Mouse (Mus musculus): ENCODE measurements around the gene Nudt19. TPM values are rescaled to one million over a fixed set of nuclear protein-coding genes. Genes with fewer than 3 reads are reported as not detected.

The Nudt19 gene
- total RNA-seq (2021) = 10 to 100 TPM; 36.1 to 39.0 TPM
- long read RNA-seq, experiment 1, transcript Nudt19-201 (3 exons, 2,298 nt) = major isoform, 70 of 75 reads
- long read RNA-seq, experiment 1, partial matches to known transcripts = 0 of 75 reads
- long read RNA-seq, experiment 1, other reads (novel, unspliced or antisense) = 2 of 75 reads
- long read RNA-seq, experiment 2, transcript Nudt19-201 (3 exons, 2,298 nt) = major isoform, 74 of 76 reads
- long read RNA-seq, experiment 2, partial matches to known transcripts = 0 of 76 reads
- long read RNA-seq, experiment 2, other reads (novel, unspliced or antisense) = 1 of 76 reads

DNA sequence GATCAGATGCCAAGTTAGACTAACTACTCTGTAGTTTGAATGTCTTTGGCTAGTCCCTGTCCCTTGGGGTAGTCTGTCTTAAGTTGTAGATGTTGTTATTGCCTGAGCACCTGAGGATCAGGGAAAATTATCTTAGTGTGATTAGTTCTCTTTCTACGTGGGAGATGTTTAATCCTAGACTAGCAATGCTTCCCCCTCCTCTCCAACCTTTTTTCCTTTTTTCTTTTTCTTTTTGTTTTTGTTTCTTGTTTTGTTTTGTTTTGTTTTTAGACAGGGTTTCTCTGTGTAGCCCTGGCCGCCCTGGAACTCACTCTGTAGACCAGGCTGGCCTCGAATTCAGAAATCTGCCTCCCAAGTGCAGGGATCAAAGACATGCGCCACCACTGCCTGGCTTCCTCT is at the start of gene Nudt19:
Nudt19 (minus strand) TSS at position 100 of the 399 bp plus-strand sequence.
- DNase-seq = no peak
- intact Hi-C loops (cut with DNase I; ENCODE audit: low total_unique reads) = loop anchor here (10.0 kb wide), 1 partner anchor 79 kb away; no protein-coding TSS in a partner anchor

DNA sequence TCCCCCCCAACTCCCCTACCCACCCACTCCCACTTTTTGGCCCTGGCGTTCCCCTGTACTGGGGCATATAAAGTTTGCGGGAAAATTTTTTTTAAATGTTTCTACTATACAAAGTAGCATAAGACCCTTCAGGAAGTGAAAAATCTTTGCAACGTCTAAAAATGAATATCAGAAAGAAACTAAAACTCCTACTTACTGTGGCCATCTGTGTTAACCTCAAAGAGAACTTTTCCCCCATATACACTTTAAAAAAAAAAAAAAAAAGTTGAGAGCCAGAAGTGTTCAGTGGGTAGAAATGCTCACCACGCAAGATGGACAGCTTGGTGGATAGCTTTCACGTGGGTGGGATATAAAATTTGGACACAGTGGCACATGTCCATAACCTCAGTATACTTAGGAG is 46.7 kb upstream of the Nudt19 start:
- DNase-seq = no peak
- intact Hi-C loops (cut with DNase I; ENCODE audit: low total_unique reads) = no loop called here

DNA sequence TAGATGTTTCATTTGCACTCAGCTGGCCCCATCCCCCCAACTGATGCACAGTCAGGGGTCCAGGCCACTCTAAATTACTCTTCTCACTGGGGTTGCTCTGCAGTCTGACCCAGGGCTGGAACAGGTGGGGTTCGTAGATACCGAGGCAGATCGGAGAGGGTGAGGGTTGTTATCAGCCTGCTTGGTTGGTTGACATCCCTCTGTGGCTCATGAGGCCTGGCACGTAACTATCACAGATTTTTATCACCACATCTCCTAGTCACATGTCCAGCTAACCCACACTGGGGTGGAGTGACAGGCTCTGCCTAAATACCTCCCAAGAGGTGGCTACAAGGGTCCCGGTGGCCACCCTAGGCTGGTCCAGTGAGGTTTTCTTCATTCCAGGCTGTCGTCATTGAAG is 45.0 kb upstream of the Nudt19 start:
- intact Hi-C loops (cut with DNase I; ENCODE audit: low total_unique reads) = no loop called here
- DNase-seq = no peak

DNA sequence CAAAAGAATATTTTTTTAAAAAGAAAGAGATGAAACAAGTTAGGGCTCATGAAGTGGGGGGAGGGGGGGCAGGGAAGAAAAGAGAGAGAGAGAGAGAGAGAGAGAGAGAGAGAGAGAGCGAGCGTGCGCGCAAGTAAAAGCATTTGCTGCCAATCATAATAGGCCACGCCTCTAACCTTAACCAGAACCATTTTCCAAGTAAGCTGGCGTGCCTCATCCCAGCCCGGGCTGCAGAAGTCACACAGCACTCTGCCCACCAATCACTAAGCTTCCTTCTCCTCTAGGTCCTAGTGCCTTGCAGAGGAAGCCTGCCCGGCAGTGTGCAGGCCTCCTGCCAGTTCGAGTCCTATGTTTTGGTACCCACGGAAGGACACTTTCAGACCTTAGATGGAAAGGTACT is 43.9 kb upstream of the Nudt19 start:
- no peak for DNase-seq
- intact Hi-C loops (cut with DNase I; ENCODE audit: low total_unique reads) = no loop called here

DNA sequence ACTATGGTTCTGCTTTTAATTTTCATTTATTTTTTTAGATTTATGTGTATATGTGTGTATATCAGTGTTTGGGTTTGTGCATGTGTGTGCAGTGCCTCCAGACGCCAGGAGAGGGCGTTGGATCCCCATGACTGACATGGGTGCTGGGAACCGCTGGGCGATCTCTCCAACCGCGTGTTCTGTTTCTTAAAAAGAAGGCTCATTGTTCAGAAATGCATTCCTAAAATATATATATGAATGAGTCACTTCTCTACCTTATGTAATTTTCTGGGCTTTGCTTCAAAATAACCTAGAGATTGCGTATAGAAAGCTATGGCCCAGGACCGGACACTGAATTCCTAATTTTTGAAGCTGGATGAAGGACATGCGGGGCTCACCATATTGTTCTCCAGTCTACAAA is 43.4 kb upstream of the Nudt19 start:
- DNase-seq = no peak
- intact Hi-C loops (cut with DNase I; ENCODE audit: low total_unique reads) = no loop called here

DNA sequence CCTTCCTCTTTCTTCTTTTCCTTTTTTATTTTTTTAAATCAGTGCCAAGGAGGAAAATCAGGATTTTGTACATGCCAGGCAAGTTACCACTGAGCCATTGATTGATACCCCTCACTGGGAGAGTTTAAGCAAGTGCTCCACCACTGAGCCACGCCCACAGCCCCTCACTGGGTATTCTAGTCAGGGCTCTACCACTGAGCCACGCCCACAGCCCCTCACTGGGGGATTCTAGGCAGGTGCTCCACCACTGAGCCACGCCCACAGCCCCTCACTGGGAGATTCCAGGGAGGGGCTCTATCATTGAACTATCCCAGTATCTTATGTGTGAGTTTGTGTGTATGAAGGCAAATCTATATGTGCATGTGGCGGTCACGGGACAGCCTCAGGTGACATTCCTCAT is 38.2 kb upstream of the Nudt19 start:
- DNase-seq = no peak
- intact Hi-C loops (cut with DNase I; ENCODE audit: low total_unique reads) = no loop called here

DNA sequence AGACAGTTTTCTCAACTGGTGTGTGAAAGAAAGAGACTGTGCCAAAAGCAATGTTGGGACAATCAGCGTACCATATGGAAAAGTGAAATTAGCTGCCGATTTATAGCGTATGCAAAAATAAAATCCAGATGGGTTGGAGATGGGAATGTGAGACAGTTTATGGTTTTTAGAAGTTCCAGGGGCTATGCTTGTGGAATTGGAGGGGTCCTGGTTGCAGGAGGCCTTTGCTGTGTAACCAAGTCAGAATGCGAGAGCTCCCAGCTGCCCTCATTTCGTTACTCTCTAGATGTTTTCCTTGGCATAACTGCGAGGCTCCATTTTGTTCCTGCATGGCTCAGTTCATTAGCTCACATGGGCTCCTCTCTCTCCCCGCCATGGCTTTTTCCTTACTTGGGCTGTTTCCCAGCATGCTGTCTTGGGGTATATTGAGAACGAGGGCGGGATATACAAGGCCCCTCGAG is 34.7 kb upstream of the Nudt19 start:
- DNase-seq = no peak
- intact Hi-C loops (cut with DNase I; ENCODE audit: low total_unique reads) = no loop called here

DNA sequence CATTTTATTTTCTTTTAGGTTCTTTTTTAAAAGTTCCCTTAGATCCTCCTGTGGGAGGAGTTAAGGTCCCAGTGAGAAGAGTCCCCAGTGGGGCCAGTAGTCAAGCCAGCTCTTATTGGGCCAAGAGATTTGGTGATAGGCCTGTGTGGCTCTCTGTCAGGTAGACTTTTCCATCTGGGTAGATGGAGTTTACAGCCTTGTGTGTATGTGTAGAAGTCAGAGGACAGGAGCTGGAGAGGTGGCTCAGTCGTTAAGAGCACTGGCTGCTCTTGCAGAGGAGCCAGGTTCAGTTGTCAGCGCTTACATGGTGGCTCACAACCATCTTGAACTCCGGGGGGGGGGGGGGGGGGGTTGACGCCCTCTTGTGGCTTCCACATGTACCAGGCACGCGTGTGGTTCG is 33.4 kb upstream of the Nudt19 start:
- intact Hi-C loops (cut with DNase I; ENCODE audit: low total_unique reads) = no loop called here

DNA sequence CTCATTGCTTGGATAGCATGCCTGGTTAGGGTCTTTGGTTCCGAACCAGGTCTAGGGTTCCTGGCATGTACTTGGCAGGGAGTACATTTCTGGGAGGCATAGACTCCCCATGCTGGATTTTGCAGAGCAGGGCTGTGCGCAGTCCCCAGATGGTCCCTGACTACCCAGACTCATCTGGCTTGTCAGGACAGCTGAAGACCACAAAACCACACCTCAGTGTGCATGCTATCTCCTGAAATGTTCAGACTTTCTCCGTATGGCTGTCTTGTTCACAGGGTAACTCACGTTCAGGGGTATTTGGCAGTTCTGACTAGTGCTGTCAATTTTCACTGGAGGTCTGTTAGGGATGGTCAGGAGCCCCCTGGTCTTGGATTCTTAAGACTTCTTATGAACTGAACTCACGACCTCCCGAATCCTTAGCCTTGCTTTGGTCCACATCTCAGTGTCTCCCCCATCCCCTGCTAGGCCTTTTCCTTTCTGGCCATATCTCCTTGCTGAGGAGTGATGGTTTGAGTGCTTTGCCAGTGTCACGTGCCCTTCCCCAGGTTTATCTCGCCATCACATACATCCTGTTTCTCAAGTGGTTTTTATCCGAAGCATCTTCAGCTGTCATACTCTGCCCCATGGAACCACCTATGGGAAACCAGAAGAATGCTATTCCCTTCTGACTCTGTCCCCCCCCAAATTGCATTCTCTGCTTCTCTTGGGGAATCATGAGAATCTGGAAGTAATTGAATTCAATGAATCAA is 32.8 kb upstream of the Nudt19 start:
- intact Hi-C loops (cut with DNase I; ENCODE audit: low total_unique reads) = no loop called here
- no peak for DNase-seq

More for the DNA sequence above, 33.4 kb upstream of the Nudt19 start:
- DNase-seq = no peak

DNA sequence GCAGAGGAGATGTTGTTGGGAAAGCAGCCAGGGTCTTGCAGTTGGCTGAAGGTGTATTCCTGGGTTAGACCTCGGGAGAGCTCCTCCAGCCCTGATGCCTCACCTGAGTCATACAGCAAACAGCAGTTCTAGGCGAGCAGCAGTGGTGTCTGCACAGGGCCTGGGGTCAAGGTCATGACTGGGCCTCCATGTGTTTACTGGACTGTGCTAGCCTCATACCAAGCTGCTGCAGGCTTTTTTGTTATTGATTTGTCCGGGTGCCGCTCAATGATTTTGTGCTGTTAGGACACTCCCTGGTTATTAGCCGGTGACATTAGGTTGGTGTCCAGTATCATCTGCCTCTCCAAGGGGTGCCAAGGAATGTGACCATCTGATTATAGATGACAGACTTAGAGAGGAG is 31.6 kb upstream of the Nudt19 start:
- no peak for DNase-seq
- intact Hi-C loops (cut with DNase I; ENCODE audit: low total_unique reads) = no loop called here

DNA sequence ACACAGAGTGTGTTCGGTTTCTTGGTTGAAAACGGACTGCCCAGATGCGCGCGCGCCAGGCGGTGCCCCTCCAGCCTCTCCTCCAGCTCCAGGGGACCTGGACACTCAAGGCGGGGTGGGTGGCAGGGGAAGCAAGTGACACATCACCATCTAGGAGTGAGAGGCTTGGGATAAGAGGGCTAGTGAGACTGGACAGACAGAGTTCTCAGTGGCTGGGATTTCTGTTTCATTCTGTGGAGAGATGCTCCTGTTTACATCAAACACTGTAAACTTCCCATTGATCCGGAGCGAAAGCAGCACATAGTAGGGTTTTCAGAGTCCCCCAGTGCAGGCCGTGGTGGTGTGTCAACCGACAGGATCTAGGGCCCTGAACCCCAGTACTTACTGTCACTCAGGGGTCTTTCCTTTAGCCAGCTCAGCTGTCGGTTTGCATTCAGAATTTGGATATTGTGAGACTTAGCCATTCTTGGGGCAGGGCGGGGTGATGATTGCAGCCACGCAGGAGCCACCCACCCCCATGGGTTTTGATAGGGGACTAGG is 30.9 kb upstream of the Nudt19 start:
- DNase-seq = no peak
- intact Hi-C loops (cut with DNase I; ENCODE audit: low total_unique reads) = no loop called here

DNA sequence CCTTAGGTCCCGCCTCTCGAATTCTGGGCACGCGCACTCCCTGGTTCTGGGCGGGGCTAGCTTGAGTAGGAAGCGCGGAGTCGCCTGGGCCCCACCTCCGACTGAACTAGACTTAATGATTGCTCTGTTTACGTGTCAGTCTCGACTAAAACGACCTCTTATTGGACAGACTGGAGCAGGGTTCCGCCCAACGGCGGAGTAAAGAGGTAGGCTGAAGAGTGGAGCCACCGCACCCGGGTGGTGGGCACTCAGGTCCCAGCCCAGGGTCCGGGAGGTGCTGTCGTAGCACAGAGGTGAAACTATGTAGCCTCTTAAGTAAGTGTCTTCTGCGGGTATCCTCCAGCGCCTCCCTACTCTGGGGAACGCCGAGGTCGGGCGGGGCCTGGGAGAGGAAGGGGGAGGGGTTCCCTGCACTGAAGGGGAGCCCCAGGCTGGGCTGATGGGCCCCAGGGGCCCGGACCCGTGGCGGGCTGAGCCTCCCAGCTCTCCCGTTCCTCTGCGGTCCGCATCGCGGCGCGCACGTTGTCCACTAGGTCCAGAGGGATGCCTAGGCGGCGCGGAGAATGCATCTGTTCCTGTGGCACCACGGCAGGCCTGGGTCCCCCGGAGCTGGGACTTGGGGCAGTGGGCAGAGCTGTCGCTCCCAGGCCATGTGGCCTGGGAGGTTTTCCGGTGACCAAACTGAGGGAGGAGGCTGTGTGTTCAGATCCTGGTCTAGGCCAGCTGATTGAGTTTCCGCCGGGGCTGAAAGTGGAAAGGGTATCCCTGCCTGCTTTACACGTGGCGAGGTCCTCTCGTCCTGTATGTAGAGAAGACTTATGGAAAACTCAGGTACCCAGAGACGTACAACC is 30.2 kb upstream of the Nudt19 start, which contains the start of gene Ankrd27:
Ankrd27 (plus strand) TSS at position 190 of the 851 bp plus-strand sequence.
- intact Hi-C loops (cut with DNase I; ENCODE audit: low total_unique reads) = no loop called here

DNA sequence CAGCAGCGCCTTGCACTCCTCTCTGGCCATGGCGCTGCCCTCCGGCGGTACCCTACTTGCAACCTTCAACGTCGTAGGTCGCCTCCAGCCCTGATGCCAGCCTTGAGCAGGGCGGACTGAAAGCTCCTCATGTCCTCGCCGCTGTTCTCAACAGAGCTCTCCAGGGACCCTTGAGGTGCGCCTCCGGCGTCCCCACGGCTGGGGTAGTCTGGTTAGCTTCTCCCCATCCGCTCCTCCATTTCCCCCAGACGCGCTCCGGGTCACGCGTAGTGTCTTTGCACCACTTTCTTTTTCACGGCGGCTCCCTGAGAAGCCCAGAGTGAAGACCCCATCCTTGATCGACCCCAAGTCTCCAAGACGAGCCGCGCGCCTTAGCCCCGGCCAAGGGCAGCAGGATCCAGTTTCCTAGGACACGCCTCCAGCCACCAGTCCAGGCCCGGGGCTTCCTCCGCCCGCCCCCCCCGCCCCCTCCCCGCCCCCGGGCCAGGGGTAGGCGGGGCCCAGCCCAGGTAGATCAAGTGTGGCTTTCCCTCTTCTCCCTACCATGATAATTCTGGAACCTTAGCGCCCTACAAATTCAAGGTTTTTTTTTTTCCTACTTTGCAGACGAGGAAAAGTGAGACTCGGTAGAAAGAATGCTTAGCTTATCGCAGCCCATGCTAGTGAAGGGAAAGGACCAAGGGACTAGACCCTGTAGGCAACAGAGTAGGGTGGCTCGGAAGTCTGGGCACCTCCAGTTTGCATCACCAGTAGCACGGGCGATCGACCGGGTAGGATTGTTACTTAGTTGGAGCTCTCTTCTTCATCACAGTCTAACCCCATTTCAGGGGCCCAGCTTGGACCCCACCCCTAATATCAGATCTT is 29.3 kb upstream of the Nudt19 start, which contains the start of gene Rgs9bp:
Rgs9bp (minus strand) TSS at position 392 of the 864 bp plus-strand sequence.
- DNase-seq = peak; percentile 30

More for the DNA sequence above, 30.2 kb upstream of the Nudt19 start, which contains the start of gene Ankrd27:
- peak; percentile 91 for DNase-seq

DNA sequence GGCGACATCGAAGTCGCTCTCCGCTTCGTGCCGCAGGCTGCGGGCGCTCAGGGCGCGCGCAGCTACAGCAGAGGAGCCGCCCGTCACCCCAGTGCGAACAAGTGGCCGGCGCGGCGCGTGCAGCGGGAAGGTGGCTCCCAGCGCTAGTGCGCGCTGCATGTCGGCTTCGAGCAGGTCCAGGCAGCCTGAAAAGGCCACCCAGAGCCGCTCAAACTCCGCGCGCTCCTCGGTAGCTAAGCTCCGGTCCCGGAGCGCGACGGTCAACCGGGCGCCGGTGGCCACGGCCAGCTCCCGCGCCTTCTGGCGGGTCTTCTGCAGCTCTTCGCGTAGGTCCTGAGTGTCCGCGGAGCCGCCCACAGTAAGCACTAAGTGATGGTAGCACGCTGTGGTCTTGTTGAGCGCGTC is 28.7 kb upstream of the Nudt19 start:
- DNase-seq = peak; percentile 35
- intact Hi-C loops (cut with DNase I; ENCODE audit: low total_unique reads) = loop anchor here (5.0 kb wide), 1 partner anchor 53 kb away; no protein-coding TSS in a partner anchor

More for the DNA sequence above, 29.3 kb upstream of the Nudt19 start, which contains the start of gene Rgs9bp:
- intact Hi-C loops (cut with DNase I; ENCODE audit: low total_unique reads) = no loop called here

DNA sequence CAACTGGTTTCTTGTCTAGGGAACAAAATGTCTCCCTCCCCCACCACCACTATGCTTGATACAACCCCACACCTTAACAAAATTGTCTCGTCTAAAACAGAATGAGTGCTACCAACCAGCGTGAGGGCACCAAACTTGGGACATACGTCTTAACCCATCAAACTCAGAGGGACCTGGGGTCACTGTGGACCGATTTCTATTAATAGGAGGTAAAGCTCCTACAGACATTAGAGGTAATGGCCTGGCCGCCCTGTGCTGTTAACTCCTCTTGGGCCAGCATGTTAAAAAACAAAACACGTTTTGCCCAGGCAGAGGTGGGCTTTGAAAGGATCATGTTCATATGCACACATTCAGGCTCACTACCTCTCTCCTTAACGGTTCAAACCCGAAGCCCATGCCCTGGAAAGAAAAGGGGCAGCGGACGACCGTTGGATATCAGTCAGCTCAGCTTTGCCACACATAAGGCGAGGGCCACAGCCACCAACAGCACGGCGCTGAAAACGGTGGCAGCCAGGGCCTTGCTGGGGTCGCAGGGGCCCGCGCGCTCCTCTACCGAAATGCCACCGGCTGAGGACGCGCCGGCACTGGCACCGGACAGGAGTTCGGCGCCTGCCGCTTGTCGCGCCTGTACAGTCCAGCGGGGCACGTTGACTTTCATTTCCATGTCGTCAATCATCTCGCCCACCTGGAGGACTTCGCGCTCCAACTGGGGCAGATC is 28.1 kb upstream of the Nudt19 start:
- intact Hi-C loops (cut with DNase I; ENCODE audit: low total_unique reads) = loop anchor here (5.0 kb wide), 1 partner anchor 53 kb away; no protein-coding TSS in a partner anchor
- no peak for DNase-seq

DNA sequence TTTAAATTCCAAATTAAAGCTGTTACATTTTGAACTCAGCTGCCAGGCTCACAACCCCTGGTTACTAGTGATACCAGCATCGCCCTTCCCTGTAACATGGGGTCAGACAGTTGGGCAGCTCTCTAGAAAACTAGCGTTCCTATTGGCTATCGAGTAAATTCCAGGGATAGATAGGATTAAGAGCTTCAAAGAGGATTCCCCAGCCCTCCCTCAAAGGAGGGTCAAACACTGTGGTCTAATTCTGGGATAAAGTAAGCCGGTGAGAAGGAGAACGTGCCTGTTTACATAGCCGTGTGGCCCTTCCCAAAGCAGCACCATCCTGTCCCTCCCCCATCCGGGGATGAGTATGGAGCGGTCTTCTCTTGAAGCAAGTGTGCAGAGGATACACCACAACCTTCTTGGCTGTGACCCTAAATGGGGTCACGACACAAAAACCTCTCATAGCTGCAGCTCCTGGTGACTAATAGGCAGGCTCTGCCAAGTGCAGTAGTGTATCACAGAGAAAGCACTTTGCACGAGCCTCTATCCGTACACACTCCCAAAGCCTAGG is 27.4 kb upstream of the Nudt19 start:
- no peak for DNase-seq
- intact Hi-C loops (cut with DNase I; ENCODE audit: low total_unique reads) = loop anchor here (5.0 kb wide), 1 partner anchor 54 kb away; no protein-coding TSS in a partner anchor

DNA sequence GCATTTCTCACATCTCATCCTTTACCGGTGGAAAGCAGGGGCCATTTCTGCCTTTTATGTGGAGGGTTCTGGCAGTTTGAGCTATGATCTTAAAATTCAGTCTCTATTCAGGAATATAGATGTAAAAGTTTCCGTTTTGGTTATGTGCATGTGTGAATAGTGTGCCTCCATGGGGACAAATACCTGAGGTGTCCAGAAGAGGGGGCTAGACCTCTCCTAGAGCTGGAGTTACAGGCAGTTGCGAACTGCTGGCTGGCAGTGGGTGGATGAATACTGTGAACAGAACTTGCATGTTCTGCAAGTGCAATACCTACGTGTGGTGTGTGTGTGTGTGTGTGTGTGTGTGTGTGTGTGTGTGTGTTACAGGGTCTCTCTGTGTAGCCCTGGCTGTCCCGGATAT is 26.6 kb upstream of the Nudt19 start:
- intact Hi-C loops (cut with DNase I; ENCODE audit: low total_unique reads) = loop anchor here (5.0 kb wide), 1 partner anchor 55 kb away; no protein-coding TSS in a partner anchor
- DNase-seq = no peak

Data from gastrocnemius, postnatal 14 days (tissue).